Mouse (Mus musculus) hindbrain, embryonic 12.5 days (tissue): ENCODE measurements at regions not wholly inside any gene's neighbourhood (a gene's known extent, or its start where the extent isn't known, plus 50 kb on each side); places are given as distances from the start of the nearest gene placed in this dataset.

Experiments
- ATAC-seq: fragments of 200-750 bp; cut with Nextera tagmentation; 2 replicates; pipeline ENCODE4 v1.8.0; 2017; ENCODE audit warnings: moderate TSS enrichment; ENCODE audit not compliant: low FRiP score
- H3K27ac ChIP-seq: fragments of 300-500 bp; sonication (generic); 2 replicates; pipeline ENCODE4 v1.5.1; 2016; ENCODE audit warnings: mild to moderate bottlenecking
- H3K27me3 ChIP-seq: fragments of 300-500 bp; sonication (generic); 2 replicates; pipeline ENCODE4 v1.6.1; 2016; ENCODE audit warnings: mild to moderate bottlenecking
- H3K36me3 ChIP-seq: fragments of 300-500 bp; sonication (generic); 2 replicates; pipeline ENCODE4 v1.6.1; 2016; ENCODE audit warnings: mild to moderate bottlenecking
- H3K4me1 ChIP-seq: fragments of 300-500 bp; sonication (generic); 2 replicates; pipeline ENCODE4 v1.6.1; 2016
- H3K4me2 ChIP-seq: fragments of 300-500 bp; sonication (generic); replicated peaks from 2 replicates; pipeline ENCODE4 v1.6.1; 2016; ENCODE audit warnings: mild to moderate bottlenecking
- H3K4me3 ChIP-seq: fragments of 300-500 bp; sonication (generic); 2 replicates; pipeline ENCODE4 v1.5.1; 2016; ENCODE audit warnings: mild to moderate bottlenecking
- H3K9ac ChIP-seq: fragments of 300-500 bp; sonication (generic); 2 replicates; pipeline ENCODE4 v1.6.1; 2016; ENCODE audit warnings: mild to moderate bottlenecking, moderate library complexity
- H3K9me3 ChIP-seq: fragments of 300-500 bp; sonication (generic); replicated peaks from 2 replicates; pipeline ENCODE4 v1.6.1; 2016; ENCODE audit warnings: mild to moderate bottlenecking
- WGBS: fragments of 180-500 bp; shearing (Covaris S2); methylation state at CpG from one replicate; pipeline ENCODE4 v1.1.7; 2016; 5-methylcytosine and 5-hydroxymethylcytosine counted together

- Histone ChIP-seq H3K4me2 (no peak overlapping the region; the same call in 1 of the 2 replicates), H3K27ac (no peak overlapping the region), H3K9me3 (no peaks in the 10 kb centered on the region), H3K27me3 (peaks cover 23% of the 10 kb centered on the region; the same call in 1 of the 2 replicates), H3K4me3 (no peak overlapping the region), H3K9ac (no peak overlapping the region), H3K36me3 (no peaks in the 10 kb centered on the region), H3K4me1 (peaks cover 14% of the 10 kb centered on the region)
- WGBS: 78% methylated on average over 8 of the region's 8 CpGs
- ATAC-seq: no peak
Measured at GRCm38 (mm10) chr16:25060266-25060665, 226.4 kb upstream of the Tprg start.

- Histone ChIP-seq H3K9ac (no peak overlapping the region), H3K4me1 (peaks cover 14% of the 10 kb centered on the region), H3K9me3 (no peaks in the 10 kb centered on the region), H3K27ac (no peak overlapping the region), H3K4me2 (no peak overlapping the region), H3K27me3 (peaks cover 13% of the 10 kb centered on the region; the same call in 1 of the 2 replicates), H3K4me3 (no peak overlapping the region), H3K36me3 (no peaks in the 10 kb centered on the region)
- WGBS: 82% methylated on average over 4 of the region's 4 CpGs
- no peak for ATAC-seq
Measured at GRCm38 (mm10) chr16:25061631-25062030, 225.0 kb upstream of the Tprg start.

DNA sequence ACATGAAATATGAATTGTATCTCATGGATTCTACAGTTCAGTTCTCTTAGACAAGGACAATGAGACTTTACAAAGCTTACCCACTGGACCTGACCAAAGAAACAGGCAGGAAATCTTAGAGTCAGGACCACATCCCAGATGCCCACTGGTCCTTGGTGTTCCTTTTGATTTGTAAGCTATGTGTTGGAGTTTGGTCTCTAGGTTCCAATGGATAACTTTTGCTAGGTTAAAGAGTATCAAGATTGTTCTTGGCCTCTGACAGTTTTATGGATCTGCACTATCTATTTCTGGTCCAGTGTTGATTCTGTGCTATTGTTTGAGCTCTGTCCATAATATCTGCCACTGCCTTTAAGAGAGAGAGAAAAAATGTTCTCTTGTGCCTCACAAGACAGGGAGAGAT lies 222.6 kb upstream of the Tprg start:
- ATAC-seq: no peak
- H3K9ac ChIP-seq: no peak overlapping the region
- no peak overlapping the region for H3K4me3 ChIP-seq
- H3K27me3 ChIP-seq: peaks cover 11% of the 10 kb centered on the region; the same call in 1 of the 2 replicates
- no peak overlapping the region for H3K27ac ChIP-seq
- peaks cover 7% of the 10 kb centered on the region; the same call in 1 of the 2 replicates for H3K4me1 ChIP-seq
- H3K4me2 ChIP-seq: no peak overlapping the region
- no peaks in the 10 kb centered on the region for H3K9me3 ChIP-seq
- no peaks in the 10 kb centered on the region for H3K36me3 ChIP-seq

- peaks cover 11% of the 10 kb centered on the region; the same call in 1 of the 2 replicates for H3K27me3 ChIP-seq
- no peaks in the 10 kb centered on the region for H3K9me3 ChIP-seq
- H3K4me2 ChIP-seq: no peak overlapping the region
- WGBS: 8% methylated on average over 4 of the region's 4 CpGs
- H3K4me1 ChIP-seq: peaks cover 6% of the 10 kb centered on the region; the same call in 1 of the 2 replicates
- ATAC-seq: peak; percentile 65; the same call in 1 of the 2 replicates
- H3K27ac ChIP-seq: no peak overlapping the region
- H3K9ac ChIP-seq: no peak overlapping the region
- H3K4me3 ChIP-seq: no peak overlapping the region
- no peaks in the 10 kb centered on the region for H3K36me3 ChIP-seq
Measured at GRCm38 (mm10) chr16:25064538-25064937, 222.1 kb upstream of the Tprg start.

DNA sequence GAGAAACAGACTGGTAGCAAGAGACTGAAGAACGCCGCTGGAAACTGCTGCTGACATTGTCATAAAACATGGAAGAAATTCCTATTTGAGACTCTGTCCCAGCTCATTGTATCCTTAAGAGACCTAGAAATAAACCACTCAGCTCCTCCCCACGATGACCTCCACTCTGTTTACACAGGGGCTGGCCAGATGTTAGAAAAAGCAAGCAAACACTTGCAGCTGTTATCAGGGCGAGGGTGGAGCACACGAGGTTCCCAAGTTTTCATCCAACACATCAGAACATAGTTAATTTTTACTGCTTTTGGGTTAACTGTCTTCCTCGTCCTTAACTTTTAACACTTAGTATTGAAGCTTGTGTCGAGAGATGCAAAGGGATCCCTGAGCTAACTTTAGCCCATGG lies 219.8 kb upstream of the Tprg start:
- Histone ChIP-seq H3K4me1 (no peaks in the 10 kb centered on the region), H3K4me2 (no peak overlapping the region), H3K27ac (no peak overlapping the region), H3K36me3 (no peaks in the 10 kb centered on the region), H3K9ac (no peak overlapping the region), H3K9me3 (no peaks in the 10 kb centered on the region), H3K27me3 (peaks cover 11% of the 10 kb centered on the region; the same call in 1 of the 2 replicates), H3K4me3 (no peak overlapping the region)
- ATAC-seq: no peak
- WGBS: 72% methylated on average over 7 of the region's 7 CpGs

DNA sequence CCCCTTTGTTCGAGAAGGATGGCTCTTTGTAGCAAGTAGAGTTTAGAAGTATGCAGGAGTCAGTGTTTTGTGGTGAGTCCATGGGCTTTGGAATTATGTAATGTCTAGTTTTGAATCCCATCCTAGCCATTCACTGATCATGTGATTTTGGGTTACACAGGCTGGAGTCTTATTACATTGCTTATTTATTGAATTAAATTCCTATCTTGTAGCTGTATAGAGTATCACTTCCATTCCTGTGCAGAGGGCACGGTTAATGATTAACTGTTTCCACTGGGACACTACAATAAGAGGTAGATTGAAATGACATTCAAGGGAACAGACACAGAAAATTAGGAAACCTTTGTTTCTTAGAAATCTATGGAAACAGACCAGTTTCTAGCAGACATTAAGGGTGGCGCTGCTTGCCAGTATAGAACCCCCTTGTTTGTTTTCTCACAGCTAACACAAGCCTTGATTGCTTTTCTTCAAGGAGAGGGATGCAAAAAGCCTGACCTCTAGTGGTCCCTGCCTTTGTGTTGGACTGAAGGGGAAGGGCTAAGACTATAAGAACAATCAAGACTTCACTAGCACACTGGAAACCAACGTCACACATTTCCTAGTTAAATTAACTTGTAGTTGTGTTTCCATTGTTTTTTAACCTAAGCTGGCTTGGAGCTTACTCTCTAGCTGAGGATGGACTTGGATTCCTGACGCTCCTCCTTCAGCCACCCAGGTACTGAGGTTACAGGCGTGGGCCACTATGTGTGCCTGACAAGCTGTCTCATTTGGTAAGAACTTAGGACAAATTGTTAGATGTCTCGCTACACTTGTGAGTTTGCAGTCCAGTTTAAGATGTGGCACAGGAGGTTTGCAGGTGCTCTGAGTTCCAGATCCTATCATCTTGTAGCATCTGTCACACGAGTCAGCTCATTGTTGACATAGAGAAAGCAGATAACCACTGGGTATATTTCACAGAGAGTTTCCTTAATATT lies 219.1 kb upstream of the Tprg start:
- no peak for ATAC-seq
- Histone ChIP-seq H3K4me2 (no peak overlapping the region), H3K27ac (no peak overlapping the region)

GRCm38 (mm10) chr16:25080811-25081210 lies 205.8 kb upstream of the Tprg start:
- H3K36me3 ChIP-seq: no peaks in the 10 kb centered on the region
- H3K4me2 ChIP-seq: no peak overlapping the region
- no peak overlapping the region for H3K4me3 ChIP-seq
- no peak overlapping the region for H3K9ac ChIP-seq
- no peak overlapping the region for H3K27ac ChIP-seq
- 96% methylated on average over 6 of the region's 6 CpGs for WGBS
- H3K9me3 ChIP-seq: no peaks in the 10 kb centered on the region
- no peaks in the 10 kb centered on the region for H3K4me1 ChIP-seq
- no peak for ATAC-seq
- no peaks in the 10 kb centered on the region for H3K27me3 ChIP-seq

More for the DNA sequence above, 219.1 kb upstream of the Tprg start:
- 49% methylated on average over 8 of the region's 8 CpGs for WGBS
- no peak overlapping the region for H3K4me3 ChIP-seq
- H3K27me3 ChIP-seq: peaks cover 8% of the 10 kb centered on the region; the same call in 1 of the 2 replicates
- no peaks in the 10 kb centered on the region for H3K36me3 ChIP-seq
- H3K4me1 ChIP-seq: no peaks in the 10 kb centered on the region
- no peak overlapping the region for H3K9ac ChIP-seq
- no peaks in the 10 kb centered on the region for H3K9me3 ChIP-seq

GRCm38 (mm10) chr16:25083729-25084128 lies 202.9 kb upstream of the Tprg start:
- 86% methylated on average over 1 of the region's 1 CpGs for WGBS

GRCm38 (mm10) chr16:25087741-25088648 lies 198.6 kb upstream of the Tprg start:
- H3K4me2 ChIP-seq: no peak overlapping the region
- ATAC-seq: no peak

More at GRCm38 (mm10) chr16:25083729-25084128, 202.9 kb upstream of the Tprg start:
- Histone ChIP-seq H3K9me3 (no peaks in the 10 kb centered on the region), H3K9ac (no peak overlapping the region), H3K36me3 (no peaks in the 10 kb centered on the region), H3K4me3 (no peak overlapping the region), H3K27ac (no peak overlapping the region), H3K27me3 (no peaks in the 10 kb centered on the region), H3K4me2 (no peak overlapping the region), H3K4me1 (no peaks in the 10 kb centered on the region)
- ATAC-seq: no peak

GRCm38 (mm10) chr16:25088649-25089019 lies 198.0 kb upstream of the Tprg start:
- Histone ChIP-seq H3K27ac (no peak overlapping the region), H3K9ac (no peak overlapping the region), H3K4me2 (no peak overlapping the region), H3K9me3 (no peaks in the 10 kb centered on the region), H3K4me3 (no peak overlapping the region), H3K4me1 (no peaks in the 10 kb centered on the region), H3K27me3 (no peaks in the 10 kb centered on the region), H3K36me3 (no peaks in the 10 kb centered on the region)
- no peak for ATAC-seq
- 88% methylated on average over 2 of the region's 2 CpGs for WGBS

More at GRCm38 (mm10) chr16:25087741-25088648, 198.6 kb upstream of the Tprg start:
- no peaks in the 10 kb centered on the region for H3K9me3 ChIP-seq
- 73% methylated on average over 10 of the region's 10 CpGs for WGBS
- no peaks in the 10 kb centered on the region for H3K36me3 ChIP-seq
- H3K9ac ChIP-seq: no peak overlapping the region
- H3K27me3 ChIP-seq: no peaks in the 10 kb centered on the region
- H3K4me1 ChIP-seq: no peaks in the 10 kb centered on the region
- no peak overlapping the region for H3K4me3 ChIP-seq
- no peak overlapping the region for H3K27ac ChIP-seq

- H3K36me3 ChIP-seq: no peaks in the 10 kb centered on the region
- H3K4me2 ChIP-seq: no peak overlapping the region
- no peak for ATAC-seq
- 0 out of 2 replicates have a peak overlapping the region, but pooled peaks have one; percentile 23 for H3K27ac ChIP-seq
- no peak overlapping the region for H3K4me3 ChIP-seq
- 85% methylated on average over 2 of the region's 2 CpGs for WGBS
- no peaks in the 10 kb centered on the region for H3K9me3 ChIP-seq
- peaks cover 3% of the 10 kb centered on the region; the same call in 1 of the 2 replicates for H3K4me1 ChIP-seq
- H3K27me3 ChIP-seq: no peaks in the 10 kb centered on the region
- no peak overlapping the region for H3K9ac ChIP-seq
Measured at GRCm38 (mm10) chr16:25104165-25104564, 182.5 kb upstream of the Tprg start.

GRCm38 (mm10) chr16:25104603-25105002 lies 182.0 kb upstream of the Tprg start:
- Histone ChIP-seq H3K9me3 (no peaks in the 10 kb centered on the region), H3K27ac (0 out of 2 replicates have a peak overlapping the region, but pooled peaks have one; percentile 23), H3K4me3 (no peak overlapping the region), H3K9ac (no peak overlapping the region), H3K4me1 (peaks cover 3% of the 10 kb centered on the region; the same call in 1 of the 2 replicates), H3K4me2 (no peak overlapping the region), H3K27me3 (no peaks in the 10 kb centered on the region), H3K36me3 (no peaks in the 10 kb centered on the region)
- ATAC-seq: peak; percentile 92
- WGBS: 25% methylated on average over 2 of the region's 2 CpGs
